In genomic region chr2:163132314-163132713, GRCm38 (mm10) we compare ENCODE assay signal across 27 mouse cellular contexts. TPM values are rescaled to one million over a fixed set of nuclear protein-coding genes. Genes with fewer than 3 reads are reported as not detected.
"Had no signal": no experiment of that assay in that cellular context is flagged by ENCODE, and none has a peak within 500 bp of the region (broad histone marks: within the 10 kb centered on the region; RNA-seq: fewer than 3 reads in every experiment).

No protein-coding gene starts in this region.

- DNase-seq: left cerebral cortex, postnatal 4 days; liver; liver, embryonic 13.5 days; liver, postnatal 0 days; lung, adult 18-20 months; lung, adult 2 months; lung, embryonic 14.5 days; lung, postnatal 10 days; lung, postnatal 14 days; lung, postnatal 36 days; lung, postnatal 4 days; midbrain, embryonic 14.5 days had no signal

- ATAC-seq: liver, embryonic 12.5 days; liver, postnatal 0 days; lung, postnatal 0 days; midbrain, embryonic 13.5 days; midbrain, embryonic 15.5 days; midbrain, embryonic 16.5 days had no signal

RNA-seq across cellular contexts. Expression of gene Gtsf1l, which starts 44.7 kb away (rescaled TPM):
- total RNA-seq: left cerebral cortex, adult 8-10 months; left cerebral cortex, postnatal 10 days; left cerebral cortex, postnatal 14 days; left cerebral cortex, postnatal 25 days; left cerebral cortex, postnatal 36 days; left cerebral cortex, postnatal 4 days; liver, adult 2 months; megakaryocyte, adult 5-6 weeks; megakaryocyte-erythroid progenitor cell, adult 5-6 weeks; midbrain, postnatal 0 days; monocyte, adult 5-6 weeks had no signal
